Comparison of ENCODE assay signal across 8 mouse cellular contexts in genomic region chr11:58937909-58938308, GRCm38 (mm10). TPM values are rescaled to one million over a fixed set of nuclear protein-coding genes. Genes with fewer than 3 reads are reported as not detected.
A peak's percentile ranks its signal among the peaks of the same experiment; 100 is the strongest.
DNase-seq lines count a peak whose midpoint lies in the region; ATAC-seq and TF ChIP-seq lines count a peak whose summit lies in the region.

No protein-coding gene starts in this region.

- no peaks in the 10 kb centered on the region for H3K79me2 ChIP-seq in heart, adult 2 months (replicated peaks; ENCODE audit: control insufficient read depth, insufficient read depth, low read length)

- no peak for ATAC-seq in limb, embryonic 15.5 days (ENCODE audit: insufficient number of reproducible peaks, low FRiP score, low TSS enrichment, low read depth)
- ATAC-seq in neural tube, embryonic 14.5 days (ENCODE audit: low read depth): no peak

- peaks cover 7% of the 10 kb centered on the region for H3K4me1 ChIP-seq in heart, adult 2 months (ENCODE audit: control insufficient read depth, insufficient read depth, low read length)
- H3K4me1 ChIP-seq in ES-Bruce4 (ENCODE audit: control insufficient read depth, insufficient read depth, low read length): no peaks in the 10 kb centered on the region
- peaks cover 41% of the 10 kb centered on the region for H3K4me1 ChIP-seq in erythroblast, embryonic 14.5 days (ENCODE audit: control insufficient read depth)
- H3K4me1 ChIP-seq in limb, embryonic 15.5 days: peaks cover 18% of the 10 kb centered on the region
- H3K4me1 ChIP-seq in neural tube, embryonic 14.5 days (ENCODE audit: control insufficient read depth, insufficient read depth, low read length): peaks cover 23% of the 10 kb centered on the region

- H3K27me3 ChIP-seq in heart, adult 2 months (ENCODE audit: control insufficient read depth, insufficient read depth, low read length): no peaks in the 10 kb centered on the region
- no peaks in the 10 kb centered on the region for H3K27me3 ChIP-seq in ES-Bruce4 (ENCODE audit: control insufficient read depth, insufficient read depth, low read length, poor library complexity, severe bottlenecking)
- H3K27me3 ChIP-seq in erythroblast, embryonic 14.5 days (ENCODE audit: control insufficient read depth): peaks cover 19% of the 10 kb centered on the region
- H3K27me3 ChIP-seq in limb, embryonic 15.5 days: no peaks in the 10 kb centered on the region
- no peaks in the 10 kb centered on the region; the same call in 1 of the 2 replicates for H3K27me3 ChIP-seq in neural tube, embryonic 14.5 days (ENCODE audit: control insufficient read depth, insufficient read depth, low read length)

- intact Hi-C loops in heart, adult 2 months (cut with DNase I): loop anchor here (2.0 kb wide), 1 partner anchor 15 kb away; no protein-coding TSS in a partner anchor

- no peak for TF ChIP-seq CTCF in heart, adult 2 months (IDR thresholded peaks at IDR 0.05)
- no peak for TF ChIP-seq CTCF in ES-Bruce4 (IDR thresholded peaks at IDR 0.05; ENCODE audit: low read depth, low read length)

- H3K4me2 ChIP-seq in limb, embryonic 15.5 days: peak overlapping the region; percentile 78
- H3K4me2 ChIP-seq in neural tube, embryonic 14.5 days (ENCODE audit: low read depth, low read length): peak overlapping the region; percentile 89

- TF ChIP-seq POLR2A in heart, adult 2 months (IDR thresholded peaks at IDR 0.05; ENCODE audit: insufficient read depth, low read depth, low read length): no peak
- TF ChIP-seq POLR2A in ES-Bruce4 (IDR thresholded peaks at IDR 0.05; ENCODE audit: insufficient read depth, low read length): no peak

- H3K9me3 ChIP-seq in ES-Bruce4 (replicated peaks; ENCODE audit: control insufficient read depth, insufficient read depth, low read length, poor library complexity, severe bottlenecking): no peaks in the 10 kb centered on the region
- 0 out of 2 replicates have a peak, but pooled peaks cover 2% of the 10 kb centered on the region for H3K9me3 ChIP-seq in erythroblast, embryonic 14.5 days (ENCODE audit: control insufficient read depth, low read length)
- no peaks in the 10 kb centered on the region for H3K9me3 ChIP-seq in limb, embryonic 15.5 days
- no peaks in the 10 kb centered on the region for H3K9me3 ChIP-seq in neural tube, embryonic 14.5 days (ENCODE audit: control insufficient read depth, low read length)

- DNase-seq in heart, adult 2 months: no peak
- no peak for DNase-seq in heart, adult 18-20 months
- no peak for DNase-seq in spleen, postnatal 14 days (ENCODE audit: low spot score in 2 of 2)
- no peak for DNase-seq in B cell, adult 2 months

- WGBS in heart, adult 2 months: 3% methylated on average over 13 of the region's 13 CpGs
- 1% methylated on average over 13 of the region's 13 CpGs for WGBS in limb, embryonic 15.5 days
- WGBS in neural tube, embryonic 14.5 days: under 1% methylated on average over 12 of the region's 13 CpGs

- no peak for TF ChIP-seq EP300 in heart, adult 2 months (IDR thresholded peaks at IDR 0.05; ENCODE audit: insufficient read depth, low read depth, low read length)
- TF ChIP-seq EP300 in ES-Bruce4 (IDR thresholded peaks at IDR 0.05; ENCODE audit: insufficient read depth, low read depth, low read length): no peak

- H3K27ac ChIP-seq in heart, adult 2 months: peak overlapping the region; percentile 90
- no peak overlapping the region for H3K27ac ChIP-seq in ES-Bruce4 (ENCODE audit: insufficient read depth, low read length)
- H3K27ac ChIP-seq in limb, embryonic 15.5 days: peak overlapping the region; percentile 97
- peak overlapping the region; percentile 94 for H3K27ac ChIP-seq in neural tube, embryonic 14.5 days (ENCODE audit: low read depth, low read length)

- peaks cover 6% of the 10 kb centered on the region for H3K36me3 ChIP-seq in heart, adult 2 months (ENCODE audit: control insufficient read depth, insufficient read depth, low read length)
- peaks cover 25% of the 10 kb centered on the region for H3K36me3 ChIP-seq in ES-Bruce4 (ENCODE audit: control insufficient read depth, insufficient read depth, low read length, poor library complexity, severe bottlenecking)
- H3K36me3 ChIP-seq in erythroblast, embryonic 14.5 days (ENCODE audit: control insufficient read depth): peaks cover 45% of the 10 kb centered on the region
- peaks cover 32% of the 10 kb centered on the region for H3K36me3 ChIP-seq in limb, embryonic 15.5 days
- H3K36me3 ChIP-seq in neural tube, embryonic 14.5 days (ENCODE audit: control insufficient read depth, insufficient read depth, low read length): peaks cover 21% of the 10 kb centered on the region

- H3K9ac ChIP-seq in heart, adult 2 months (ENCODE audit: low read depth, low read length): peak overlapping the region; percentile 92
- H3K9ac ChIP-seq in ES-Bruce4 (ENCODE audit: low read depth, poor library complexity, severe bottlenecking): peak overlapping the region; percentile 85
- peak overlapping the region; percentile 96 for H3K9ac ChIP-seq in limb, embryonic 15.5 days
- peak overlapping the region; percentile 93 for H3K9ac ChIP-seq in neural tube, embryonic 14.5 days (replicated peaks; ENCODE audit: low read depth, low read length)

- peak overlapping the region; percentile 69 for H3K4me3 ChIP-seq in heart, adult 2 months
- peak overlapping the region; percentile 94 for H3K4me3 ChIP-seq in ES-Bruce4 (ENCODE audit: low read depth, low read length)
- peak overlapping the region; percentile 83 for H3K4me3 ChIP-seq in erythroblast, embryonic 14.5 days (replicated peaks)
- H3K4me3 ChIP-seq in limb, embryonic 15.5 days: peak overlapping the region; percentile 93
- peak overlapping the region; percentile 96 for H3K4me3 ChIP-seq in neural tube, embryonic 14.5 days (ENCODE audit: low read depth, low read length)

RNA-seq across cellular contexts. Expression of gene Rnf187, which starts 0.8 kb away (rescaled TPM):
- total RNA-seq in heart, adult 2 months (2021): 100 to 1,000 TPM; 164 to 177 TPM
- 182 and 190 TPM in 2 replicates for polyA plus RNA-seq in heart, adult 2 months (2012; rRNA removed)
- total RNA-seq in heart, adult 18-20 months (2021): 100 to 1,000 TPM; 165 to 170 TPM
- 104 and 105 TPM in 2 replicates for polyA plus RNA-seq in ES-Bruce4 (2011; ENCODE audit: insufficient read depth, insufficient read length, low read depth, missing spikeins)
- polyA plus RNA-seq in erythroblast, embryonic 14.5 days (2012): 58.5 and 75.1 TPM in 2 replicates
- 202 and 230 TPM in 2 replicates for polyA plus RNA-seq in limb, embryonic 15.5 days (2015; fragmentation: Nextera tagmentation; extraction: Ambion mirVana)
- polyA plus RNA-seq in neural tube, embryonic 14.5 days (2014; fragmentation: Nextera tagmentation; extraction: Ambion mirVana): 661 and 689 TPM in 2 replicates

RNA-seq across cellular contexts. Expression of gene Hist3h2ba, which starts 10.8 kb away (rescaled TPM):
- 1 to 10 TPM in 1 of 2 experiments, under 1 TPM in 1; 0.81 to 1.1 TPM for total RNA-seq in heart, adult 2 months (2021)
- 0.67 and 1.5 TPM in 2 replicates for polyA plus RNA-seq in heart, adult 2 months (2012; rRNA removed)
- total RNA-seq in heart, adult 18-20 months (2021): 1 to 10 TPM; 1.0 to 1.4 TPM
- polyA plus RNA-seq in ES-Bruce4 (2011; ENCODE audit: insufficient read depth, insufficient read length, low read depth, missing spikeins): 7.7 and 8.0 TPM in 2 replicates
- polyA plus RNA-seq in erythroblast, embryonic 14.5 days (2012): 5.1 and 5.4 TPM in 2 replicates
- polyA plus RNA-seq in limb, embryonic 15.5 days (2015; fragmentation: Nextera tagmentation; extraction: Ambion mirVana): 12.6 and 31.7 TPM in 2 replicates
- polyA plus RNA-seq in neural tube, embryonic 14.5 days (2014; fragmentation: Nextera tagmentation; extraction: Ambion mirVana): 115 and 117 TPM in 2 replicates

RNA-seq across cellular contexts. Expression of gene Hist3h2a, which starts 16.6 kb away (rescaled TPM):
- 10 to 100 TPM; 13.6 to 14.0 TPM for total RNA-seq in heart, adult 2 months (2021)
- 12.6 and 15.4 TPM in 2 replicates for polyA plus RNA-seq in heart, adult 2 months (2012; rRNA removed)
- total RNA-seq in heart, adult 18-20 months (2021): 10 to 100 TPM; 13.9 to 17.4 TPM
- 2.9 and 3.7 TPM in 2 replicates for polyA plus RNA-seq in ES-Bruce4 (2011; ENCODE audit: insufficient read depth, insufficient read length, low read depth, missing spikeins)
- 5.7 and 9.8 TPM in 2 replicates for polyA plus RNA-seq in erythroblast, embryonic 14.5 days (2012)
- polyA plus RNA-seq in limb, embryonic 15.5 days (2015; fragmentation: Nextera tagmentation; extraction: Ambion mirVana): 24.8 and 26.9 TPM in 2 replicates
- 80.7 and 98.2 TPM in 2 replicates for polyA plus RNA-seq in neural tube, embryonic 14.5 days (2014; fragmentation: Nextera tagmentation; extraction: Ambion mirVana)

RNA-seq across cellular contexts. Expression of gene Trim17, which starts 16.6 kb away (rescaled TPM):
- total RNA-seq in heart, adult 2 months (2021): under 1 TPM in 1 of 2 experiments, not detected in 1; 0.07 TPM
- polyA plus RNA-seq in heart, adult 2 months (2012; rRNA removed): 0.20 and 0.37 TPM in 2 replicates
- under 1 TPM in 1 of 2 experiments, not detected in 1; 0.12 TPM for total RNA-seq in heart, adult 18-20 months (2021)
- not detected in 2 replicates for polyA plus RNA-seq in ES-Bruce4 (2011; ENCODE audit: insufficient read depth, insufficient read length, low read depth, missing spikeins)
- polyA plus RNA-seq in erythroblast, embryonic 14.5 days (2012): 0.14 TPM in 1 of 2 replicates, not detected in the other
- polyA plus RNA-seq in limb, embryonic 15.5 days (2015; fragmentation: Nextera tagmentation; extraction: Ambion mirVana): 0.60 and 0.62 TPM in 2 replicates
- 0.80 and 1.5 TPM in 2 replicates for polyA plus RNA-seq in neural tube, embryonic 14.5 days (2014; fragmentation: Nextera tagmentation; extraction: Ambion mirVana)

RNA-seq across cellular contexts. Expression of gene Btnl10, which starts 20.2 kb away (rescaled TPM):
- total RNA-seq in heart, adult 2 months (2021): not detected
- polyA plus RNA-seq in heart, adult 2 months (2012; rRNA removed): 0.04 and 0.09 TPM in 2 replicates
- total RNA-seq in heart, adult 18-20 months (2021): not detected
- not detected in 2 replicates for polyA plus RNA-seq in ES-Bruce4 (2011; ENCODE audit: insufficient read depth, insufficient read length, low read depth, missing spikeins)
- polyA plus RNA-seq in erythroblast, embryonic 14.5 days (2012): 3.0 and 3.5 TPM in 2 replicates
- polyA plus RNA-seq in limb, embryonic 15.5 days (2015; fragmentation: Nextera tagmentation; extraction: Ambion mirVana): 0.19 TPM in 1 of 2 replicates, not detected in the other
- polyA plus RNA-seq in neural tube, embryonic 14.5 days (2014; fragmentation: Nextera tagmentation; extraction: Ambion mirVana): not detected in 2 replicates
